Mouse (Mus musculus) limb, embryonic 12.5 days (tissue): ENCODE results near the gene Usp49. TPM values are rescaled to one million over a fixed set of nuclear protein-coding genes. Genes with fewer than 3 reads are reported as not detected.

Experiments
- ATAC-seq: fragments of 200-750 bp; cut with Nextera tagmentation; 2 replicates; pipeline ENCODE4 v1.8.0; 2017; ENCODE audit warnings: low read depth, moderate TSS enrichment; ENCODE audit not compliant: insufficient number of reproducible peaks, insufficient read depth, low FRiP score, low TSS enrichment
- H3K27ac ChIP-seq: fragments of 300-500 bp; sonication (generic); 2 replicates; pipeline ENCODE4 v1.5.1; 2016; ENCODE audit warnings: mild to moderate bottlenecking, moderate library complexity
- H3K27me3 ChIP-seq: fragments of 300-500 bp; sonication (generic); 2 replicates; pipeline ENCODE4 v1.6.1; 2016; ENCODE audit warnings: mild to moderate bottlenecking, moderate library complexity
- H3K36me3 ChIP-seq: fragments of 300-500 bp; sonication (generic); 2 replicates; pipeline ENCODE4 v1.6.1; 2016; ENCODE audit warnings: mild to moderate bottlenecking, moderate library complexity
- H3K4me1 ChIP-seq: fragments of 300-500 bp; sonication (generic); replicated peaks from 2 replicates; pipeline ENCODE4 v1.6.1; 2016
- H3K4me2 ChIP-seq: fragments of 300-500 bp; sonication (generic); 2 replicates; pipeline ENCODE4 v1.6.1; 2016; ENCODE audit warnings: mild to moderate bottlenecking, moderate library complexity
- H3K4me3 ChIP-seq: fragments of 300-500 bp; sonication (generic); replicated peaks from 2 replicates; pipeline ENCODE4 v1.5.1; 2016; ENCODE audit warnings: mild to moderate bottlenecking
- H3K9ac ChIP-seq: fragments of 300-500 bp; sonication (generic); replicated peaks from 2 replicates; pipeline ENCODE4 v1.6.1; 2016; ENCODE audit warnings: mild to moderate bottlenecking, moderate library complexity
- H3K9me3 ChIP-seq: fragments of 300-500 bp; sonication (generic); 2 replicates; pipeline ENCODE4 v1.6.1; 2016; ENCODE audit warnings: mild to moderate bottlenecking, moderate library complexity
- WGBS: fragments of 180-500 bp; shearing (Covaris S2); methylation state at CpG from one replicate; pipeline ENCODE4 v1.1.7; 2016; 5-methylcytosine and 5-hydroxymethylcytosine counted together
- polyA plus RNA-seq: library from polyadenylated mRNA; unstranded; fragments of >200 nt; fragmentation: Nextera tagmentation; extraction: Ambion mirVana; gene quantifications from 2 replicates; pipeline ENCODE4 v1.2.1, GENCODE M21; 2016

The Usp49 gene
- polyA plus RNA-seq, 1 experiment from 2014 or later = 8.9 TPM

- no peak overlapping the region for H3K4me2 ChIP-seq
- peaks cover 16% of the 10 kb centered on the region for H3K4me1 ChIP-seq
- H3K27me3 ChIP-seq = no peaks in the 10 kb centered on the region
- 0 out of 2 replicates have a peak, but pooled peaks cover 6% of the 10 kb centered on the region for H3K9me3 ChIP-seq
- H3K36me3 ChIP-seq = peaks cover 61% of the 10 kb centered on the region
- H3K9ac ChIP-seq = no peak overlapping the region
- WGBS = 90% methylated on average over 5 of the region's 5 CpGs
- H3K4me3 ChIP-seq = no peak overlapping the region
- no peak overlapping the region for H3K27ac ChIP-seq
- no peak for ATAC-seq
These were observed 4.5 kb upstream of the Usp49 start for GRCm38 (mm10) chr17:47626031-47626430.

GRCm38 (mm10) chr17:47627791-47628190 lies 2.7 kb upstream of the Usp49 start:
- H3K4me1 ChIP-seq = peaks cover 26% of the 10 kb centered on the region
- H3K4me3 ChIP-seq = no peak overlapping the region
- no peaks in the 10 kb centered on the region for H3K27me3 ChIP-seq
- H3K36me3 ChIP-seq = peaks cover 44% of the 10 kb centered on the region
- H3K9ac ChIP-seq = no peak overlapping the region
- H3K4me2 ChIP-seq = peak overlapping the region; percentile 92
- no peak for ATAC-seq
- H3K27ac ChIP-seq = peak overlapping the region; percentile 94; the same call in 1 of the 2 replicates
- H3K9me3 ChIP-seq = 0 out of 2 replicates have a peak, but pooled peaks cover 6% of the 10 kb centered on the region
- WGBS = 74% methylated on average over 2 of the region's 2 CpGs

DNA sequence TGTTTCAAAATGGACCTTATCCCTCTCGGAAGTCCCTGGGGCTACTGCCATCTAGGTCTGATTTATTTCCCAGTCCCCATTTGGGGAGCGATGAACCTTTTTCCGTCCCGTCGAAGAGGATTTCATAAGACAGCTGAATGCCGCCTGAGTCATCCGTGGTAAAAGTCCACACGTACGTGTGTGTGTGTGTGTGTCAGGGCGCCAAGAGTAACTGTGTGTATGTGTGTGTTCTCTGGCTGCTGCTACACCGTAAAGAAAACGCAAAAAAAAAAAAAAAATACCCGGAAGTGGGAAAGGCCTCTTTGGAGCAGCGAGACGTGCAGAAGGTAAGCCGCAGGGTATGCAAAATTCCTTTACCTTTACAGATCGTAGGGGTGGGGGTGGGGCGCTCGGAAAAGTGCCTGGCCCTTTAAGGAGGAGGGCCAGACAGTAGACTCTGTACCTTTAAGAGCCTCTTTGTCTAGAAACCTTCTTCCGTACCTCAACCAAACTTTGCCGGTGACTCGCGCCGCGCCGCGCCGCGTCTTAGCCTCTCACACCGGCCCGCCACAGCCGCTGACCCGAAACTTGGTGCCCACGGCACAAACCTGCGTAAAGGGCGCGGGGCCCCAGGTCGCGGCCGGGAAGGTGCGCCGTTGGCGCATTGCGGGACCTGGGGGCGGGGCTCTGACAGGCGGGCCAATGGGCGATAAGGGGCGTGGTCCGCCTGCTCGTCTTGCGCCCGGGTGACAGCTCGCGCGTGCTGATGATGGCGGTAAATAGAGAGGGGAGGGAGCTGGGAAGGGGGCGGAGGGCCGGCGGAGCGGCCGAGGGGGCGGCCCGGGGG lies 1.4 kb upstream of the Usp49 start:
- H3K9ac ChIP-seq = peak overlapping the region; percentile 73
- 0 out of 2 replicates have a peak, but pooled peaks cover 5% of the 10 kb centered on the region for H3K9me3 ChIP-seq
- under 1% methylated on average over 63 of the region's 63 CpGs for WGBS
- peak overlapping the region; percentile 92 for H3K4me2 ChIP-seq
- H3K4me1 ChIP-seq = peaks cover 26% of the 10 kb centered on the region
- H3K36me3 ChIP-seq = peaks cover 31% of the 10 kb centered on the region
- no peaks in the 10 kb centered on the region for H3K27me3 ChIP-seq
- H3K27ac ChIP-seq = peak overlapping the region; percentile 94
- peak overlapping the region; percentile 66 for H3K4me3 ChIP-seq
- peak; percentile 91 for ATAC-seq

GRCm38 (mm10) chr17:47629717-47630677 lies 493 bp upstream of the Usp49 start:
- ATAC-seq = no peak
- no peaks in the 10 kb centered on the region for H3K9me3 ChIP-seq
- peaks cover 26% of the 10 kb centered on the region for H3K4me1 ChIP-seq
- peak overlapping the region; percentile 73 for H3K9ac ChIP-seq
- WGBS = under 1% methylated on average over 61 of the region's 61 CpGs
- peaks cover 22% of the 10 kb centered on the region for H3K36me3 ChIP-seq
- H3K4me3 ChIP-seq = peak overlapping the region; percentile 66
- peak overlapping the region; percentile 94 for H3K27ac ChIP-seq
- peak overlapping the region; percentile 92 for H3K4me2 ChIP-seq
- H3K27me3 ChIP-seq = no peaks in the 10 kb centered on the region

DNA sequence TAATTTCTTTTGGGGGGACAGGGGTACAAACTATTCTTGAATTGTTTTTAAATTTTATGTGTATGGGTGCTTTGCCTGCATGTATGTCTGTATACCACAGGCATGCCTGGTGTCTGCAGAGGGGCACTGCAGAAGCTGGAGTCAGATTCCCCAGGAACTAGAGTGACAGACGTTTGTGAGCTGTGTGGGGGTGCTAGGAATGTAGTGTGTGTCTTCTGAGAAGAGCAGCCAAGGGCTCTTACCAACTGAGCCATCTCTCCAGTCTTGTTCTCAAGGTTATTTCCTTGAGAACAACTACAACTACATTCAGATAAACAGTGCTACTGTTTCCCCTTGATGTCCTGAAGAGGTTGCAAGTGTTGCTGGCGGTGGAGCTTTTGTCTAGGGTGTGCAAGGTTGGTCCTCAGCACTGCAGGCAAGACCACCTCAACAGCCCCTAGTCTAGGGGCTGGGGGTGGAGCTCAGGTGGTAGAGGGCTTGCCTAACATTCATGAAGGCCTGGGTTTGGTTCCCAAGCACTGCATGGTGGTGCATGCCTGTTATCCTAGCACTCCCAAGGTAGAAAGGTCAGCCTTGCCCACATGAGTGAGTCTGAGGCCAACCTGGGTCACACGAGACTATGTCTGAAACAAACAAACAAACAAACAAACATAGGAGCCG lies 1.8 kb downstream of the Usp49 start:
- H3K27ac ChIP-seq = no peak overlapping the region
- H3K9me3 ChIP-seq = no peaks in the 10 kb centered on the region
- no peak overlapping the region for H3K9ac ChIP-seq
- H3K4me3 ChIP-seq = no peak overlapping the region
- H3K27me3 ChIP-seq = no peaks in the 10 kb centered on the region
- no peak overlapping the region for H3K4me2 ChIP-seq
- H3K4me1 ChIP-seq = peaks cover 26% of the 10 kb centered on the region
- WGBS = 65% methylated on average over 4 of the region's 4 CpGs
- ATAC-seq = no peak
- H3K36me3 ChIP-seq = peaks cover 19% of the 10 kb centered on the region; the same call in 1 of the 2 replicates

- Histone ChIP-seq H3K9ac (no peak overlapping the region), H3K4me2 (no peak overlapping the region), H3K27ac (no peak overlapping the region), H3K4me3 (no peak overlapping the region), H3K36me3 (peaks cover 16% of the 10 kb centered on the region; the same call in 1 of the 2 replicates), H3K4me1 (peaks cover 16% of the 10 kb centered on the region), H3K9me3 (no peaks in the 10 kb centered on the region), H3K27me3 (no peaks in the 10 kb centered on the region; the same call in 1 of the 2 replicates)
- WGBS = 80% methylated on average over 7 of the region's 7 CpGs
- ATAC-seq = no peak
These were observed 3.7 kb downstream of the Usp49 start for GRCm38 (mm10) chr17:47633999-47634770.

DNA sequence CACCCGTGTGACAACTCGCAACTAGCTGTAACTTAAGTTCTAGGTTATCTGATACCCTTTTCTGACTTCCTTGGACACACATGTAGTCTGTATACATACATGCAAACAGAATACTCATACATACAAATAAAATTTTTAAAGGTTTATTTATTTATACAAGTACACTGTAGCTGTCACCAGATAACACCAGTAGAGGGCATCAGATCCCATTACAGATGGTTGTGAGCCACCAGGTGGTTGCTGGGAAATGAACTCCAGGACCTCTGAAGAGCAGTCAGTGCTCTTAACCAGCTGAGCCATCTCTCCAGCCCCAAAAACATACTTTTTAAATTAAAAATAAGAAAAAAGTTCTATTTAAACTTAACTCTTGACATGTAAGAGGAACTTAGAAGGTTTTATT lies 12.5 kb downstream of the Usp49 start:
- Histone ChIP-seq H3K4me2 (no peak overlapping the region), H3K27me3 (no peaks in the 10 kb centered on the region; the same call in 1 of the 2 replicates), H3K36me3 (no peaks in the 10 kb centered on the region), H3K4me1 (no peaks in the 10 kb centered on the region), H3K27ac (no peak overlapping the region), H3K9ac (no peak overlapping the region), H3K9me3 (no peaks in the 10 kb centered on the region), H3K4me3 (no peak overlapping the region)
- 82% methylated on average over 2 of the region's 2 CpGs for WGBS
- no peak for ATAC-seq

DNA sequence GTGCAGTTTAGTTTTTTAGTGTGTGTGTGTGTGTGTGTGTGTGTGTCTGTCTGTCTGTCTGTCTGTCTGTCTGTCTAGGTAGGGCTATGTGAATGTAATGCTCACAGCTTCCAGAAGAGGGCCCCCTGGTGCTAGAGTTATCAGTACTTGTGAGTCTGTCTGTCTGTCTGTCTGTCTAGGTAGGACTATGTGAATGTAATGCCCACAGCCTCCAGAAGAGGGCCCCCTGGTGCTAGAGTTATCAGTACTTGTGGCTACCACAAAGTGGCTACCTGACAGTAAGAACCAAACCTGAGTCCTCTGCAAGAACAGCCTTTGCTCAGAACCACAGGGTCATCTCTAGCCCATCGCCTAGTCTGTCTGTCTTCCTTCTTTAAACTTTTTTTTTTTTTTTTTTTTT lies 16.2 kb downstream of the Usp49 start:
- WGBS = 86% methylated on average over 1 of the region's 1 CpGs
- H3K4me2 ChIP-seq = no peak overlapping the region
- H3K9me3 ChIP-seq = no peaks in the 10 kb centered on the region
- H3K36me3 ChIP-seq = peaks cover 5% of the 10 kb centered on the region; the same call in 1 of the 2 replicates
- H3K27ac ChIP-seq = no peak overlapping the region
- no peak overlapping the region for H3K4me3 ChIP-seq
- H3K9ac ChIP-seq = no peak overlapping the region
- H3K27me3 ChIP-seq = no peaks in the 10 kb centered on the region
- ATAC-seq = no peak
- H3K4me1 ChIP-seq = no peaks in the 10 kb centered on the region

DNA sequence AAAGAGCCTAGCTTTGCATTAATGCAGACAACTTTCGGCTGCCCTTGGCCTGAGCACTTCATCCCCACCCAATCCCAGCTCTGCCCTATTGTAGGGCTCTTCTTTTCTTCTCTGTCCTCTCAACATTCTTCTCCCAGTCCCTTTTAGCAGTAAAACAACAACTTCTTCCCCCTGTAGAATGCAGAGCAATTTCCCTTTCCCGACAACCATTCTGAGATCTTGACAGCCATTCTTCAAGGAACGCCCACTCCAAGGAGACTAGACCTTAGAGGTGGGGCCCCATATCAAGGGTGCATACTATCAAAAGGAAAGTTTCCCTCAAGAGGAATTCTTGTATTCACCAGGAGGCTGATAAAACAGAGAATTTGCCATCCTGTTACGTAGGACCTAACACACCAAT lies 18.5 kb downstream of the Usp49 start:
- no peak for ATAC-seq
- H3K36me3 ChIP-seq = peaks cover 12% of the 10 kb centered on the region
- H3K4me3 ChIP-seq = no peak overlapping the region
- no peak overlapping the region for H3K27ac ChIP-seq
- whole genome bisulfite sequencing = 75% methylated on average over 4 of the region's 4 CpGs
- no peak overlapping the region for H3K9ac ChIP-seq
- H3K4me1 ChIP-seq = no peaks in the 10 kb centered on the region
- H3K9me3 ChIP-seq = no peaks in the 10 kb centered on the region
- H3K27me3 ChIP-seq = no peaks in the 10 kb centered on the region
- H3K4me2 ChIP-seq = no peak overlapping the region

DNA sequence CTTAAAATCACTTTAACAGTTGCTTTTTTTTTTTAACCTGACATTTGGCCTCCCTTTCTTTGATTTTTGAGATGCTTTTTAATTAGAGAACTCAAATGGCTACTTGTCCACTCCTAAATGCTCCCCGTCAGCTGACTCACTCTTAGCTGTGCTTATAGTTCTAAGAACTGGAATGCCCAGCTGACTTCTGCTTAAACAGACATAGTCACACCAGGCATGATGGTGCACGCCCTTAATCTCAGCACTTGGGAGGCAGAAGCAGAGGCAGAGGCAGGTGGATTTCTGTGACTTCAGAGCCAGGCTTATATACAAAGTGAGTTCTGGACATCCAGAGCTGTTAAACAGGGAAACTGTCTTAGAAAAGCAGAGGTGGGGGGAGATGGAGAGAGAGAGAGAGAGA lies 21.5 kb downstream of the Usp49 start:
- H3K9ac ChIP-seq = no peak overlapping the region

More for the DNA sequence above, 21.5 kb downstream of the Usp49 start:
- Histone ChIP-seq H3K27me3 (no peaks in the 10 kb centered on the region), H3K4me2 (no peak overlapping the region), H3K4me3 (no peak overlapping the region), H3K36me3 (peaks cover 12% of the 10 kb centered on the region), H3K4me1 (no peaks in the 10 kb centered on the region), H3K9me3 (no peaks in the 10 kb centered on the region), H3K27ac (no peak overlapping the region)
- WGBS = 83% methylated on average over 2 of the region's 2 CpGs
- no peak for ATAC-seq
